Mouse (Mus musculus): ENCODE data around the gene Os9. TPM values are rescaled to one million over a fixed set of nuclear protein-coding genes. Genes with fewer than 3 reads are reported as not detected.

Os9 gene
- polyA plus RNA-seq, 2 experiments = 22.9 to 25.0 TPM

DNA sequence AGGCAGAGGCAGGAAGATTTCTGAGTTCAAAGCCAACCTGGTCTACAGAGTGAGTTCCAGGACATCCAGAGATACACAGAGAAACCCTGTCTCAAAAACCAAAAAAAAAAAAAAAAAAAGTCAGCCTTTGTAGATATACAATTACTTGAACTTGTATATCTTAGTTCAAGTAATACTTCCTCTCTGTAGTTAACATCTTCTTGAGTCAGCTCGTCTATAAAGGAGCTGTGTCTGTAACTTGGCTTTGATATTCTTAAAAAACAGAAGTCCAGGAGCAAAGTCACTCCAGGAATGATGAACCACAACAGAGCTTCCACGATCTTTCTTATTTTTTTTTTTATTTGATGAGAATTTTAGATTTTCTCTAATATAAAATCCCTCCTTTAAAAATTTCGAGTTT is 39.8 kb upstream of the Os9 start:
- peaks cover 6% of the 10 kb centered on the region for H3K27me3 ChIP-seq (ENCODE audit: control insufficient read depth, insufficient read depth, low read length)
- ATAC-seq (ENCODE audit: insufficient read depth) = no peak
- H3K27ac ChIP-seq = no peak overlapping the region
- no peaks in the 10 kb centered on the region for H3K9me3 ChIP-seq (ENCODE audit: control insufficient read depth, low read length)
- H3K36me3 ChIP-seq (replicated peaks; ENCODE audit: control insufficient read depth, insufficient read depth, low read depth) = no peaks in the 10 kb centered on the region
- H3K4me3 ChIP-seq (ENCODE audit: insufficient read depth in 1 of 2, low read depth in 2 of 2, low read length in 2 of 2) = no peak overlapping the region
- H3K9ac ChIP-seq (replicated peaks) = no peak overlapping the region
- no peak for DNase-seq (ENCODE audit: low read depth in 3 of 3, low spot score in 3 of 3)
- WGBS (ENCODE audit: insufficient replicate concordance) = 40% methylated on average over 3 of the region's 3 CpGs
- H3K4me1 ChIP-seq (replicated peaks; ENCODE audit: control insufficient read depth in 2 of 2, insufficient read depth in 2 of 2, low read length in 1 of 2) = peaks cover 3 to 9% of the 10 kb centered on the region in 2 experiments; a peak in 3 of 4 replicates
- H3K4me2 ChIP-seq (ENCODE audit: low read depth) = no peak overlapping the region
- no peak for TF ChIP-seq EP300 (IDR thresholded peaks at IDR 0.05; ENCODE audit: low read depth)
- TF ChIP-seq CTCF (IDR thresholded peaks at IDR 0.05; ENCODE audit: low read depth) = no peak

DNA sequence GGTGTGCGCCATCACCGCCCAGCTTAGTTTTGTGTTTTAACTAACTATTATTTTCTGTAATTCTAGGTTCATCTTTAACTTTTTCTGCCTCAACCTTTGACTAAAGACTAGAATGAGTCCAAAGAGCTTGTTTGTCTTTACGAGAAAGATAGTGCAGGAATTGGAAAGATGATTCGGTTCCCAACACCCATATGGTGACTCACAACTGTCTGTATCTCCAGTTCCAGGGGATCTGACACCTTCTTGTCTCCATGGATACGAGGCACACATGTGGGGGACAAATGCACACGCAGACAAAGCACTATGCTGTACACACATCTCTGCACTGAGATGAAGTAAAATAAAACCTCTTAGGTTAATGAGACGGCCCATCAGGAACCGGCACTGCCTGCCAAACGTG is 39.1 kb upstream of the Os9 start:
- Histone ChIP-seq H3K36me3 (replicated peaks; ENCODE audit: control insufficient read depth, insufficient read depth, low read depth) (no peaks in the 10 kb centered on the region), H3K4me3 (ENCODE audit: insufficient read depth in 1 of 2, low read depth in 2 of 2, low read length in 2 of 2) (no peak overlapping the region), H3K9me3 (ENCODE audit: control insufficient read depth, low read length) (no peaks in the 10 kb centered on the region), H3K4me1 (replicated peaks; ENCODE audit: control insufficient read depth in 2 of 2, insufficient read depth in 2 of 2, low read length in 1 of 2) (peaks cover 3 to 9% of the 10 kb centered on the region in 2 experiments; a peak in 3 of 4 replicates), H3K4me2 (ENCODE audit: low read depth) (no peak overlapping the region), H3K9ac (replicated peaks) (no peak overlapping the region), H3K27ac (no peak overlapping the region), H3K27me3 (ENCODE audit: control insufficient read depth, insufficient read depth, low read length) (peaks cover under 1% of the 10 kb centered on the region; the same call in 1 of the 2 replicates)
- WGBS (ENCODE audit: insufficient replicate concordance) = 67% methylated on average over 9 of the region's 9 CpGs
- ATAC-seq (ENCODE audit: insufficient read depth) = no peak
- TF ChIP-seq EP300 (IDR thresholded peaks at IDR 0.05; ENCODE audit: low read depth) = no peak
- TF ChIP-seq CTCF (IDR thresholded peaks at IDR 0.05; ENCODE audit: low read depth) = no peak
- DNase-seq (ENCODE audit: low read depth in 3 of 3, low spot score in 3 of 3) = no peak

DNA sequence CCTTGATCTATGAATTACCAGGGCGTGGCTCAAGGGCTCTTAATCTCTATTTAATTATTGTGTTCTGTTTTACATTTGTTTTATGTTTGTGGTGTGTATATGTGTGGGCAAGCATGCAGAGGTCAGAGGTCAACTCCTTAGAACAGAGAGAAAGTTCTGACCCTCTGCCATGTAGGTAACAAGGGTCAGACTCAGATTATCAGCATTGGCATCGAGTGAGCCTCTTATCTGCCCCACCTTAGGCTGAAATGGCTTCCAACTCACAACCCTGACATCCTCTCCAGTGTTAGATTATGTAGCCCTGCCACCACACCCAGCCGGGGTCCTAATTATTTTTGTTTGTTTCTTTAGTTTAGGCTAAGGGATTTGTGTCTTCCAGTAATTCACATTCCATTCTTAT is 37.5 kb upstream of the Os9 start:
- Histone ChIP-seq H3K27ac (no peak overlapping the region), H3K9me3 (ENCODE audit: control insufficient read depth, low read length) (no peaks in the 10 kb centered on the region), H3K27me3 (ENCODE audit: control insufficient read depth, insufficient read depth, low read length) (no peaks in the 10 kb centered on the region), H3K4me3 (ENCODE audit: insufficient read depth in 1 of 2, low read depth in 2 of 2, low read length in 2 of 2) (no peak overlapping the region), H3K36me3 (replicated peaks; ENCODE audit: control insufficient read depth, insufficient read depth, low read depth) (no peaks in the 10 kb centered on the region), H3K4me2 (ENCODE audit: low read depth) (no peak overlapping the region), H3K9ac (replicated peaks) (no peak overlapping the region), H3K4me1 (replicated peaks; ENCODE audit: control insufficient read depth in 2 of 2, insufficient read depth in 2 of 2, low read length in 1 of 2) (peaks cover 3 to 6% of the 10 kb centered on the region in 2 experiments; a peak in 3 of 4 replicates)
- TF ChIP-seq EP300 (IDR thresholded peaks at IDR 0.05; ENCODE audit: low read depth) (no peak), CTCF (IDR thresholded peaks at IDR 0.05; ENCODE audit: low read depth) (no peak)
- WGBS (ENCODE audit: insufficient replicate concordance) = 40% methylated on average over 3 of the region's 3 CpGs
- ATAC-seq (ENCODE audit: insufficient read depth) = no peak
- no peak for DNase-seq (ENCODE audit: low read depth in 3 of 3, low spot score in 3 of 3)

DNA sequence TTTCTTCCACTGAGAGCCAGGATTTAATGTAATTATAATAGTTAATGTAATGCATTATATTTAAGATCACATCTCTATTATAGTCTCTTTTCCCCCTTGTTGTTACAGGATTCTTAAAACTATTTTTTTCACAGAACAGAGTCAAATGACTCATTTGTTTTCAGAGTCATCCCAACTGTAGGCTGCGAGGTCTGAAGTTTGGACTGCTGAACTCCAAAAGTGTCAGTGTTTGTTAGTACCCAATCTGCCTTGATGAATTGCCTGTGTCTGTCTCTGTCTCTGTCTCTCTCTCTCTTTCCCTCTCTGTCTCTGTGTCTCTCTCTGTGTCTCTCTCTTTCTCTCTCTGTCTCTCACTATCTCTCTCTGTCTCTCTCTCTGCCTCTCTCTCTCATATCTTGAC is 35.6 kb upstream of the Os9 start:
- 44% methylated on average over 1 of the region's 1 CpGs for whole genome bisulfite sequencing (ENCODE audit: insufficient replicate concordance)
- Histone ChIP-seq H3K27ac (no peak overlapping the region), H3K4me3 (ENCODE audit: insufficient read depth in 1 of 2, low read depth in 2 of 2, low read length in 2 of 2) (no peak overlapping the region), H3K4me1 (replicated peaks; ENCODE audit: control insufficient read depth in 2 of 2, insufficient read depth in 2 of 2, low read length in 1 of 2) (peaks cover 3 to 6% of the 10 kb centered on the region in 2 experiments; a peak in 3 of 4 replicates), H3K4me2 (ENCODE audit: low read depth) (no peak overlapping the region), H3K9ac (replicated peaks) (no peak overlapping the region), H3K36me3 (replicated peaks; ENCODE audit: control insufficient read depth, insufficient read depth, low read depth) (no peaks in the 10 kb centered on the region), H3K9me3 (ENCODE audit: control insufficient read depth, low read length) (no peaks in the 10 kb centered on the region), H3K27me3 (ENCODE audit: control insufficient read depth, insufficient read depth, low read length) (no peaks in the 10 kb centered on the region)
- ATAC-seq (ENCODE audit: insufficient read depth) (no peak), DNase-seq (ENCODE audit: low read depth in 3 of 3, low spot score in 3 of 3) (no peak)
- TF ChIP-seq EP300 (IDR thresholded peaks at IDR 0.05; ENCODE audit: low read depth) (no peak), CTCF (IDR thresholded peaks at IDR 0.05; ENCODE audit: low read depth) (no peak)

DNA sequence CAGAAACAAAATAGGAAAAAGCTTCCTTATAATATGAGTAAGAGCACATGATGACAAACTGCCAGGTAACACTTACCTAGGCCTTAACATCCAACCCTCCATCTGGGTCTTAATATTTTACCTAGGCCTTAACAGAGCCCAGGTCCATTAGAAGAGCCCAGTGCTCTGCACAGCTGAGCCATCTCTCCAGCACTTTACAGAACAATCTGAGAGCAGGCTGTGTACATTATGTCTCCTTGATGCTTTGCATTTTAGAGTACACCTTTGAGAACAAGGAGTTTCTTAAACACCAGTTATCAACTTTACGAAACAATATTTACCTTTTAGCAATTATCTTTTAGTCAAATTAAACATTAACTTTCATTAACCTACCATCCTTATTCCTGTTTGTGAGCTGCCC is 35.2 kb upstream of the Os9 start:
- Histone ChIP-seq H3K27ac (no peak overlapping the region), H3K4me2 (ENCODE audit: low read depth) (no peak overlapping the region), H3K36me3 (replicated peaks; ENCODE audit: control insufficient read depth, insufficient read depth, low read depth) (no peaks in the 10 kb centered on the region), H3K9me3 (ENCODE audit: control insufficient read depth, low read length) (no peaks in the 10 kb centered on the region), H3K4me3 (ENCODE audit: insufficient read depth in 1 of 2, low read depth in 2 of 2, low read length in 2 of 2) (no peak overlapping the region), H3K4me1 (replicated peaks; ENCODE audit: control insufficient read depth in 2 of 2, insufficient read depth in 2 of 2, low read length in 1 of 2) (peaks cover 3 to 8% of the 10 kb centered on the region in 2 experiments; a peak in 3 of 4 replicates), H3K27me3 (ENCODE audit: control insufficient read depth, insufficient read depth, low read length) (no peaks in the 10 kb centered on the region), H3K9ac (replicated peaks) (no peak overlapping the region)
- TF ChIP-seq EP300 (IDR thresholded peaks at IDR 0.05; ENCODE audit: low read depth) = no peak
- no peak for TF ChIP-seq CTCF (IDR thresholded peaks at IDR 0.05; ENCODE audit: low read depth)
- ATAC-seq (ENCODE audit: insufficient read depth) (no peak), DNase-seq (ENCODE audit: low read depth in 3 of 3, low spot score in 3 of 3) (no peak)
- WGBS (ENCODE audit: insufficient replicate concordance) = 69% methylated on average over 1 of the region's 1 CpGs

Data from liver, embryonic 14.5 days (tissue).